Mouse (Mus musculus) kidney, postnatal 36 days (tissue): ENCODE results near the gene Dpp6.

Source experiments
- DNase-seq, 2 experiments: peaks; one replicate each; pipeline ENCODE4 v3.0.0; 2021 to 2022; ENCODE audit warnings: mixed read lengths in 2 of 2

Gene Dpp6

GRCm38 (mm10) chr5:27304115-27304514 lies 487.1 kb downstream of the Dpp6 start:
- DNase-seq, result no peak

DNA sequence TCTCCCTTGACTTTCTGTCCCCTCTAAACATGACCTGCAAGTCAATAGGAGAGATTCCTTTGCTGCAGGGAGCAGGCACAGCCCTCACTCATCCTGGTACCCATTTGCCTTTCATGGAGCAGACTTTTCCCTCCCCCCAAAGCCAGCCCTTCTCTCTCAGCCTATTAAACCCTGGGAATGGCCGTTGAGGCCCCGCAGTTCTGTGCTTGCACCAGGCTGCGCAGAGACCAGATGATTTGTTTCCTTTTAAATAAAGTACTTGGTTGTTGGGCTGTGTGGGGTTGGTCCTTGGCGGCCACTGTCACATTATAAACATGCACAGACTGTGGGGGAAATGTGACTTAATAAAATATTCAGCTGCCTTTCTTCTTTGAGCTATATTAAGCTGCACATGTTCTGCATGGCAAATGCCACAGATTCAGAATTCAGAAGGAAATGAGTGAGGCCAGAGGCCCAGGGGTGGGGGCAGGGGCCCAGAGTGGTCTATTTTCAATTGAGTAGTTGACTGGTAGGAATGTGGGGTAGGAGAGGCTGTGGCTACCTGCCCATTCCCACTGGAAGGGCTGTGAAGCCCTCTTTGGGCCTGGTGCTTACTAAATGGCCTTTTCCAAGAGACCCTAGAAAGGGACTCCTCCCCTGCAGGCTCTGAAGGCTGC lies 489.6 kb downstream of the Dpp6 start:
- DNase-seq, result no peak

GRCm38 (mm10) chr5:27310217-27310616 lies 493.2 kb downstream of the Dpp6 start:
- DNase-seq, result no peak

DNA sequence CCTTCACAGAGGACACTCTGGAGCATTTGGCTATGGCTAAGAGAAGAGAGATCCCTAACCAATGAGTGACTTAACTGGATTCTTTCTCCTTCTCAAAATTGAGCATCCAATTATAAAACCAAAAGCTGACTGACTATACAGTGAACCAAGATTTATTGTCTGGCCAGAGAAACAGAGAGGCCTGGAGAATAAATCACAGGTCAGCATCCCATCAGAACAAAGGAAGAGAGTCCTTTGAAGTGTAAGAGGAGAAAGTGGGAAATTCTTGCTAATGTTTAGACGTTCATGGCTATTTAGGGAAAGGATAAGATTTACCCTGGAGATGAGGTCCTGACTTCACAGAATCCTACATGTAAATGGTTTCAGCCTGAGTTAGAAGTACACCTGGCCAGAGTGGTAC lies 499.7 kb downstream of the Dpp6 start:
- DNase-seq, result no peak

- no peak for DNase-seq
Observed at GRCm38 (mm10) chr5:27317264-27317663, 500.3 kb downstream of the Dpp6 start.

- no peak for DNase-seq
Observed at GRCm38 (mm10) chr5:27317832-27318231, 500.8 kb downstream of the Dpp6 start.

GRCm38 (mm10) chr5:27319731-27320130 lies 502.7 kb downstream of the Dpp6 start:
- DNase-seq, result no peak

- no peak for DNase-seq
Observed at GRCm38 (mm10) chr5:27322895-27323792, 506.1 kb downstream of the Dpp6 start.

- DNase-seq, result no peak
Observed at GRCm38 (mm10) chr5:27324346-27324928, 507.4 kb downstream of the Dpp6 start.

GRCm38 (mm10) chr5:27336698-27337097 lies 519.7 kb downstream of the Dpp6 start:
- DNase-seq, result no peak

GRCm38 (mm10) chr5:27339196-27340030 lies 522.4 kb downstream of the Dpp6 start:
- no peak for DNase-seq

GRCm38 (mm10) chr5:27342276-27342675 lies 525.3 kb downstream of the Dpp6 start:
- DNase-seq, result no peak

DNA sequence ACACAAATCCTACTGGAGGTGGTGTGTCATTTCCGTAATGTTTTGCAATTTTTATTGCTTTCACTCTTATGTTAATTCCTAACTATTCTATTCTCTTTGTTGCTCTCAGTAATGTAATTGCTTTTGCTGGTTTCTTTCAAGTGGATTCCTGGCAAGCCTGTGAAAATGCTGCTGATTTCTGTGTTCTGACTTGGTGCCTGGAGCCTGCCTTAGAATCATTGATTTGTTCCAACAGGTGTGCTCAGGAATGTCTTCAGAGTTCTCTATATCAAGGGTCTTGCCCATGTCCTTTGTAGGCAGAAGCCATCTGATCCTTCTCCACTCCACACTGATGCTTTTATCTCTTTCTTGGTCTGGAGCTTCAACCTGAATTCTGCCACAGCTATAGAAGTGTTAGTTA lies 526.6 kb downstream of the Dpp6 start:
- no peak for DNase-seq

GRCm38 (mm10) chr5:27348181-27349095 lies 531.4 kb downstream of the Dpp6 start:
- no peak for DNase-seq

GRCm38 (mm10) chr5:27357630-27358029 lies 540.6 kb downstream of the Dpp6 start:
- no peak for DNase-seq

- no peak for DNase-seq
Observed at GRCm38 (mm10) chr5:27365946-27366345, 548.9 kb downstream of the Dpp6 start.

DNA sequence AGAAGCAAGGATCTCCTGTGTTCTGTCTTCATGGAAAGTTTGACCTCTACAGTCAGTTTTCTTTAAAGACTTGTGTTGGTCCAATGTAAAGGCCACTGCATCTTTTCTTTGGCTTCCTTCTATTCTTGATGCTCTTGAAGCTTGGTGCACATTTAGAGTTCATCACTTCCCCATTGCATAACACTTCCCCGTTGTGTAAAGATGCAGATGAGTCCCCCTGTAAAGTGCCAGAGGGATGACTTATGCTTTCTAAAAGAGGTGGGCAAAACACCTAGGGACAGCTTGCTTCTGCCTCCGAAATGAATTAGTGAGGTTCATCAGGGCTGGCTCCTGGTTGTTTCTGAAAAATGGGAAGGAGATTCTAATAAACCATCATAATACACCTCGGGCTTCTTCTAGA lies 553.8 kb downstream of the Dpp6 start:
- no peak for DNase-seq

DNA sequence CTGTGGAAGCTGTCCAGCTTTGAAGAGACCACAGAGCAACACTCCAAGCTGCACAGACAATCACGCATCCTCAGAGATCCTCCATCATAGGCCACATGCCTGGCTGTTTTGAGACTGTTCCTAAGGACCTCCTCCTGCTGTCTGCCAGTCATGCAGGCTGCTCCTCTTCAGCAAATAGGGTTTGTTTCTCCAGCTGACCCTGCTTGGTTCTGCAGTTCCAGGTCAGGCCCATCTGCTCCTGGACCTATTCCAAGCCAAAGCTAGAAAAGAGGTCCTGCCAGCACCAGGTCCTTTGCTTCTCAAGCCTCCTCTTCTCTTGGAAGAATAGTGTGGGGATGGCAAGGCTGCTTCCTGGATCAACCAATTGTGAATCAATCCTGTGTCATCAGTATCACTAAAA lies 556.9 kb downstream of the Dpp6 start:
- no peak for DNase-seq

GRCm38 (mm10) chr5:27375841-27376240 lies 558.8 kb downstream of the Dpp6 start:
- no peak for DNase-seq

DNA sequence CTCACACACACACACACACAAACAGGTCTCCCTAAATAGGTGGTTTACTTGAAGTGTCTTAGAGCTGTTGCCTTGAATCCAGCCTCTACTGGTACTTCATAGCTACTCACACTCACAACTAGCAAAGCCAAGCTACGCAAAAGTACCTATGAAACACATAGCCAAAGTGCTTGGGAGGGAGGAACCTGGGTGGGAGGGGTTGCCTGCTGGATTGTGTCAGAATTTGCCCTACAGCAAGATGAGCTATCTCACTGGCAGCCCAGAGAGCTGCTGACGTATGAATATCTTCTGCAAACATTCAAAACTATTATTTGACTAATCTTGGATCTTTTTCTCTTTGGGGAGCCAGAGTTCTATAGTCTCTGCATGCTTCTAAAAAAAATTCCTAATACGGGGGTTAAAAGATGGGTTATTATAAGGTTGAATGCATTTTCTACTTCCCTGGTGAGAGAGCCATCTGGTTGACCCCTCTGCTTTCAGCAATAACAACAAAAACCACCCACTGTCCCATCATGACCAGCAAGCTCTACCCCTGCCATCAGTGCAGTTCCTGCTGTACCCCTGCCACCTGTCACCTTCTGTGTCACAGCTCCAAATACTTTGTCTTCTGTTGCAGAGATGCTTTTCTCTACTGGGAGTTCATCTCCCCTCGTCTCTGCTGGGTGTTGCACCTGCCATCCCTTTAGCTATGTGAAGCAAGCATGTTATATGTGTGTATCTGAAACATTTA lies 563.8 kb downstream of the Dpp6 start:
- no peak for DNase-seq

GRCm38 (mm10) chr5:27398371-27398770 lies 581.4 kb downstream of the Dpp6 start:
- no peak for DNase-seq
